Mouse (Mus musculus) heart, embryonic 11.5 days (tissue): ENCODE measurements around the gene Idi2. TPM values are rescaled to one million over a fixed set of nuclear protein-coding genes. Genes with fewer than 3 reads are reported as not detected.
"Not testable (repeated sequence)": the region's sequence is repeated elsewhere in the genome, so short reads cannot be mapped to it uniquely, and the experiment has no call there.

ENCODE experiments used
- ATAC-seq: fragments of 200-750 bp; cut with Nextera tagmentation; replicated peaks from 2 replicates; pipeline ENCODE4 v1.8.0; 2017; ENCODE audit warnings: moderate library complexity; ENCODE audit not compliant: insufficient number of reproducible peaks, low FRiP score, low TSS enrichment
- H3K27ac ChIP-seq: fragments of 300-500 bp; sonication (generic); 2 replicates; pipeline ENCODE4 v1.5.1; 2014; ENCODE audit warnings: mild to moderate bottlenecking, low read depth, low read length
- H3K27me3 ChIP-seq: fragments of 300-500 bp; sonication (generic); 2 replicates; pipeline ENCODE4 v1.6.1; 2014; ENCODE audit warnings: mild to moderate bottlenecking, low read length, mixed read lengths; ENCODE audit not compliant: control insufficient read depth, insufficient read depth
- H3K36me3 ChIP-seq: fragments of 300-500 bp; sonication (generic); 2 replicates; pipeline ENCODE4 v1.6.1; 2014; ENCODE audit warnings: mild to moderate bottlenecking, low read length, moderate library complexity, mixed read lengths; ENCODE audit not compliant: control insufficient read depth, insufficient read depth
- H3K4me1 ChIP-seq: fragments of 300-500 bp; sonication (generic); 2 replicates; pipeline ENCODE4 v1.6.1; 2014; ENCODE audit warnings: low read length; ENCODE audit not compliant: control insufficient read depth, insufficient read depth
- H3K4me2 ChIP-seq: fragments of 300-500 bp; sonication (generic); 2 replicates; pipeline ENCODE4 v1.6.1; 2014; ENCODE audit warnings: mild to moderate bottlenecking, moderate library complexity
- H3K4me3 ChIP-seq: fragments of 300-500 bp; sonication (generic); 2 replicates; pipeline ENCODE4 v1.5.1; 2014; ENCODE audit warnings: low read depth, low read length
- H3K9ac ChIP-seq: fragments of 300-500 bp; sonication (generic); 2 replicates; pipeline ENCODE4 v1.6.1; 2014; ENCODE audit warnings: mild to moderate bottlenecking, low read depth, low read length, moderate library complexity
- H3K9me3 ChIP-seq: fragments of 300-500 bp; sonication (generic); replicated peaks from 2 replicates; pipeline ENCODE4 v1.6.1; 2016; ENCODE audit warnings: low read length; ENCODE audit not compliant: control insufficient read depth
- WGBS: fragments of 180-500 bp; shearing (Covaris S2); extraction: QIAGEN DNeasy Blood & Tissue Kit; methylation state at CpG from one replicate; pipeline ENCODE4 v1.1.7; 2014; ENCODE audit not compliant: insufficient replicate concordance; 5-methylcytosine and 5-hydroxymethylcytosine counted together
- polyA plus RNA-seq: library from polyadenylated mRNA; unstranded; fragments of >200 nt; fragmentation: Nextera tagmentation; extraction: Ambion mirVana; gene quantifications from 2 replicates; pipeline ENCODE4 v1.2.1, GENCODE M21; 2014

Gene Idi2
- 0.07 and 0.18 TPM in 2 replicates for polyA plus RNA-seq

- not testable (repeated sequence) for H3K9me3 ChIP-seq, H3K27ac ChIP-seq, H3K4me3 ChIP-seq, ATAC-seq, H3K36me3 ChIP-seq, H3K9ac ChIP-seq, H3K4me2 ChIP-seq, H3K4me1 ChIP-seq, H3K27me3 ChIP-seq
These were observed at the start of gene Idi2 for GRCm38 (mm10) chr13:8952563-8952962. TSS of gene Idi2 (plus strand) at chr13:8952863.

GRCm38 (mm10) chr13:8905986-8906385 lies 46.7 kb upstream of the Idi2 start:
- not testable (repeated sequence) for H3K27ac ChIP-seq, H3K9ac ChIP-seq, H3K4me3 ChIP-seq, H3K36me3 ChIP-seq, H3K4me2 ChIP-seq, H3K9me3 ChIP-seq, H3K27me3 ChIP-seq, H3K4me1 ChIP-seq, ATAC-seq
- WGBS, result 78% methylated on average over 2 of the region's 2 CpGs

- H3K9me3 ChIP-seq, H3K4me1 ChIP-seq, H3K4me3 ChIP-seq, ATAC-seq, H3K4me2 ChIP-seq, H3K27ac ChIP-seq, H3K27me3 ChIP-seq, H3K36me3 ChIP-seq, H3K9ac ChIP-seq: not testable (repeated sequence)
- 82% methylated on average over 8 of the region's 8 CpGs for WGBS
These were observed 38.8 kb upstream of the Idi2 start for GRCm38 (mm10) chr13:8913890-8914289.

GRCm38 (mm10) chr13:8933499-8933898 lies 19.2 kb upstream of the Idi2 start:
- 60% methylated on average over 2 of the region's 2 CpGs for WGBS
- Histone ChIP-seq H3K4me3 (no peak overlapping the region), H3K36me3 (no peaks in the 10 kb centered on the region), H3K9ac (no peak overlapping the region), H3K27ac (no peak overlapping the region), H3K9me3 (no peaks in the 10 kb centered on the region), H3K27me3 (no peaks in the 10 kb centered on the region), H3K4me1 (no peaks in the 10 kb centered on the region), H3K4me2 (no peak overlapping the region)
- no peak for ATAC-seq

- not testable (repeated sequence) for H3K27ac ChIP-seq, H3K4me2 ChIP-seq, H3K4me3 ChIP-seq, H3K9me3 ChIP-seq, H3K4me1 ChIP-seq, H3K27me3 ChIP-seq, ATAC-seq, H3K36me3 ChIP-seq, H3K9ac ChIP-seq
- 77% methylated on average over 5 of the region's 6 CpGs for WGBS
These were observed 15.0 kb upstream of the Idi2 start for GRCm38 (mm10) chr13:8937611-8938140.

GRCm38 (mm10) chr13:8941110-8941509 lies 11.6 kb upstream of the Idi2 start:
- not testable (repeated sequence) for H3K9me3 ChIP-seq, H3K4me1 ChIP-seq, H3K4me2 ChIP-seq, H3K27ac ChIP-seq, H3K4me3 ChIP-seq, ATAC-seq, H3K27me3 ChIP-seq, H3K9ac ChIP-seq, H3K36me3 ChIP-seq
- WGBS, result 75% methylated on average over 4 of the region's 4 CpGs

- 56% methylated on average over 1 of the region's 5 CpGs for WGBS
- not testable (repeated sequence) for H3K27ac ChIP-seq, H3K9ac ChIP-seq, H3K9me3 ChIP-seq, H3K27me3 ChIP-seq, H3K36me3 ChIP-seq, H3K4me1 ChIP-seq, ATAC-seq, H3K4me2 ChIP-seq, H3K4me3 ChIP-seq
These were observed 11.0 kb upstream of the Idi2 start for GRCm38 (mm10) chr13:8941701-8942100.

GRCm38 (mm10) chr13:8943828-8944227 lies 8.8 kb upstream of the Idi2 start:
- not testable (repeated sequence) for ATAC-seq, H3K9ac ChIP-seq, H3K36me3 ChIP-seq, H3K27ac ChIP-seq, H3K9me3 ChIP-seq, H3K4me2 ChIP-seq, H3K4me3 ChIP-seq, H3K4me1 ChIP-seq, H3K27me3 ChIP-seq
- no CpG with 5 or more reads among the region's 5 CpGs for WGBS

- H3K27ac ChIP-seq, ATAC-seq, H3K9ac ChIP-seq, H3K4me1 ChIP-seq, H3K4me2 ChIP-seq, H3K27me3 ChIP-seq, H3K9me3 ChIP-seq, H3K4me3 ChIP-seq, H3K36me3 ChIP-seq: not testable (repeated sequence)
These were observed 4.5 kb upstream of the Idi2 start, which contains the start of gene Gm9745 for GRCm38 (mm10) chr13:8948131-8948530. TSS of gene Gm9745 (minus strand) at chr13:8948231.
